Mouse (Mus musculus): ENCODE results near the gene Sar1b.
A peak's percentile ranks its signal among the peaks of the same experiment; 100 is the strongest.
"Not testable (repeated sequence)": the region's sequence is repeated elsewhere in the genome, so short reads cannot be mapped to it uniquely, and the experiment has no call there.

Gene Sar1b

DNA sequence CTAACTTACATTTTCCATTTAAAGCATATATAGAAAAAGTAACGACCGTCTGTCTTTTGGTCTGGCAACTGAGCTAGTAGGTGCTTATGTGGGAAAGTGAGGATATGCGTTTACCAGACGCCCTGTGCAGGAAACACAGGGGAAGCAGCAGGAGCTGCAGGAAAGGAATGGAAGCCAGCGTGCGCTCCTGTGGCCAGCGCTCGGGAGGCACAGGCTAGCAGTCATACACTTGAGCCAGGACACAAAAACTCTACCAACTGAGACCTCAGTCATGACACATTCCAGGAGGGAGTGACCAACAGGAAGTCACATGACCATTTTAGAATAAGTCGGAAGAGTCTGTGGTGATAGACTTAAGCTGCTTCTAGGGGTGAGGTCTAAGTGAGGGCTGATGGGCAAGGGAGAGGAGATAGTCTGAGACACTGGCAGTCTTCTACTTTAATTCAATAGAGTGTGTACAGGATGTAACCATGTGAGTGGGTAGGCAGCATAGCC lies 17.3 kb downstream of the Sar1b start:
- DNase-seq, result no peak

DNA sequence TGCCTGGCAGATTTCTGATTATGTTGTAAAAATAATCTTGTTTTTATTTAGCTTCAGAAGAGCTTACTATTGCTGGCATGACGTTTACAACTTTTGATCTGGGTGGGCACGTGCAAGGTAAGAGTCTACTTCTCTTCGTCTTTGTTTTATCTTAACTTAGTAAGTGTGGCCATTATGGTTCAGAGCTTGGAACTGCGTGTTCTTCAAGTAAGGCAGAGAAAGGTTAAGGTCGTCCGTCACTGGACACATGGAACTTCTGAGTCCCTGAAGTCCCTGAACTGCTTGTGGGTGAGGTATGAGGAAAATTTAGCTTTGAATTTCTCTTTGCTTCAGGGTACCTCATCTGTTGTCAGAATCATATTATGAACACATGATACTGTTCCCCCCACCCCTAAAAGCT lies 19.2 kb downstream of the Sar1b start:
- no peak for DNase-seq

DNA sequence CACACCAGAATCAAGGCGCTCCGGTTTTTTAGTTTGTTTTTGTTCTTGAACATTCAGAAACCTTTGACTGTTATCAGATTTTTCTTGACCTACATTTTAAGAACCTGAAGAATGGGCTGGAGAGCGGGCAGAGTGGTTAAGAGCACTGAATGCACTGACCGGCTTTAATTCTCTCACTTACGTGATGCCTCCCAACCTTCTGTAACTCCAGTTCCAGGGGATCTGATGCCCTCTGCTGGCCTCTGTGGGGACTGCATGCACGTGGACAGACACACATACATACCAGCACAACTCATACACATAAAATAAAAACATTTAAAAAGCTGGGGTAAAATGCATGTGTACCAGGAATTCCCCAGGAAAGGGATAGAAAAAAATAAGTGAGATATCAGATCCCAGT lies 22.4 kb downstream of the Sar1b start:
- no peak for DNase-seq

DNA sequence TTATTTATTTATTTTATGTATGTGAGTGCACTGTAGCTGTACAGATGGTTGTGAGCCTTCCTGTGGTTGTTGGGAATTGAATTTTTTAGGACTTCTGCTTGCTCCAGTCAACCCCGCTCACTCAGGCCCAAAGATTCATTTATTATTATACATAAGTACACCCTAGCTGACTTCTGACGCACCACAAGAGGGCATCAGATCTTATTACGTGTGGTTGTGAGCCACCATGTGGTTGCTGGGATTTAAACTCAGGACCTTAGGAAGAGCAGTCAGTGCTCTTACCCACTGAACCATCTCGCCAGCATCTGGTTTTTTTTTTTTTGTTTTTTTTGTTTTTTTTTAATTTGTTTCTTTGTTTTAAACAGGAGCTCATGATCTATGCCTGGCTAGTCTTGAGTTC lies 26.2 kb downstream of the Sar1b start:
- not testable (repeated sequence) for DNase-seq

DNA sequence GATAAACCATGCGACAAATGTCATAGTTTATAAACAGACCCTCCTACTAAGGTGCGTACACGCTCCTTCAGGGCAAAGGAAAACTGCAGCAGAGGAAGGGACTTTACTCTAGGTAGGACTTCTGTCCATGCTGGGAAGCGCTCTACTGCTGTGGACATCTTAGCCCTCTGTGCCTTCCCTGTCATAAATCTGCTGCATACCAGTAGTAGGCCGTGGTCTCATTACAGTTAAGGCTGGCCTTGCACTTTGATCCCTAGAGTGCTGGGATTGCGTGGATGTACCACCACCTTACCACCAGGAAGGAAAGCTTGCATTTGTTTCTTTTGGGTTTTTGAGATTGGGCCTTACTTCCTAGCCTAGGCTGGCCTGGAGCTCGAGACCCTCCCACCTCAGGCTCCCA lies 27.2 kb downstream of the Sar1b start:
- DNase-seq, result no peak

DNA sequence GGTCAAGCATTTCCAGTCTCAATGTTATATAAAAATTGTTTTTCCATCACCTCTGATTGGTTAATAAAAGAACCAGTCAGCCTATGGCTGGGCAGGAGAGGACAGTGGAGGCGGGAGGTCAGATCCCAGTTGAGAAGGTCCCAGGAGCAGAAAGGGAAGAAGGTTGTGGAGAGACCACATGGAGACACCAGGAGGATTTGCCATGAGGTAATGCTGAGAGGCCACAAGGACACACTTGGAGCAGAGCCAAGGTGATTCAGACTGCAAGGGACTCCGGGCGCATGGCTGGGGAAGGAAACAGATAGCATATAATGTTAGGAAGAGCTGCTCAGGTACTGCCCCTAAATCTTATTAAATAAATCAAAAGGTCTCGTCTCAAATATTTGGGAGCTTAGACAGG lies 32.8 kb downstream of the Sar1b start:
- no peak for DNase-seq

DNA sequence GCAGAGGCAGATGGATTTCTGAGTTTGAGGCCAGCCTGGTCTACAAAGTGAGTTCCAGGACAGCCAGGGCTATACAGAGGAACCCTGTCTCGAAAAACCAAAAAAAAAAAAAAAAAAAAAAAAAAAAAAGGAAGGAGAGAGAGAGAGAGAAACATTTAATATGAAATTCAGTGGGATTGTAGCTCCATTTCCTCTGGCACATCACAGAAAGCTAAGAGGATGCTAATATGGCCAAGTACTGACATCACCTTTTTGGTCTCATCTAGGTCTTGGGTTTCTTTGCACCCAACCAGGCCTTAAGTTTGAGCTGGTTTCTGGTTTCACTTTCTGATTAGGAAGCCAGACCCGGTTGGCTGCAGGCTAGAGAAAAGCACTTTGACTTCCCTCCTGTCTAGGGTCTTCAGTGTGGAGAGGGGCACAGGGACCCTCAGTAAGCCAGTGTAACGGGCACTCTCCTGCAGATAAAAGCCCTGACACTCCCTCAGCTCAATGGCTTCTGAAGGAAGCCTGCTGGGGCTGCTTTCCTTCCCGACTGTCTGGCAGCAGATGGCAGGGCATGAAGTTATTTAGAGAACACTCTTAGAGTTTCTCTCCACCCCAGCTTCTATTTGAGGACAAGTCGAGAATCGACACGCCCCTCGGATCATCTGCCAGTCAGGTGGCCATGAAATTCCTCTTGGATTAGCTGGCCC lies 37.3 kb downstream of the Sar1b start:
- peak; percentile 51 for DNase-seq

DNA sequence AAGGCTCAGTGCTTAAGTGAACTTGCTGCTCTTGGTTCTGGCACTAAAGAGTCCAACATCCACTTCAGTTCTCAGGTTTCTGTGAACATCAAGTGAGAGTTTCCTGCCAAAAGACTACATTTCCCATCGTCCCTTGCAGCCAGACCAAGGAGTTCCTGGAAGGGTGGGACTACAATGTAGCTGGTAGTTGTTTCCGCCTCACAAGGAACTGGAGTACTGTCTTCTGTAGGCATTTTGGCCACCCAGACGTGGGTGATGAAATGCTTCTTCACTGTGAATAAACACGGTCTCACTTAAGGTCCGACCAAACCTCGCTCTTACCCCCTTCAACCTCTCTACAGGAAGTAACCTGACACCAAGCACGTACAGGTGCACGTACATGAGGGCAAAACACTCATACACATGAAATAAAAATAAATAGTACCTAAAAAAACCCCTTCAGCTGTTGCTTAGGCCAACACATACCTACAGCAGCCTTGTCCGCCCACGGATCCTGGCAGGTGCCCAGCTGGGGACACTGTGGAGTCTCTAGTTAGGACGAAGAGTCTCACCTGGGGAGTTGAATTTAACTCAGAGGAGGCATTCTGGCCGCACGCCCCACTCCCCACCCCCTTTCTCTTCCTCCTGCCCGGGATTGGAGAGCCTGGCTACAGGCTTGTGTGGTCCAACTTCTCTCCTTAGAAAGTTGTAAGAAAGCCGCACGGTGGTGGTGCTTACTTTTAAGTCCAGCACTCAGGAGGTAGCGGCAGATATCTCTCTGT lies 41.9 kb downstream of the Sar1b start:
- peak; percentile 64 for DNase-seq

DNA sequence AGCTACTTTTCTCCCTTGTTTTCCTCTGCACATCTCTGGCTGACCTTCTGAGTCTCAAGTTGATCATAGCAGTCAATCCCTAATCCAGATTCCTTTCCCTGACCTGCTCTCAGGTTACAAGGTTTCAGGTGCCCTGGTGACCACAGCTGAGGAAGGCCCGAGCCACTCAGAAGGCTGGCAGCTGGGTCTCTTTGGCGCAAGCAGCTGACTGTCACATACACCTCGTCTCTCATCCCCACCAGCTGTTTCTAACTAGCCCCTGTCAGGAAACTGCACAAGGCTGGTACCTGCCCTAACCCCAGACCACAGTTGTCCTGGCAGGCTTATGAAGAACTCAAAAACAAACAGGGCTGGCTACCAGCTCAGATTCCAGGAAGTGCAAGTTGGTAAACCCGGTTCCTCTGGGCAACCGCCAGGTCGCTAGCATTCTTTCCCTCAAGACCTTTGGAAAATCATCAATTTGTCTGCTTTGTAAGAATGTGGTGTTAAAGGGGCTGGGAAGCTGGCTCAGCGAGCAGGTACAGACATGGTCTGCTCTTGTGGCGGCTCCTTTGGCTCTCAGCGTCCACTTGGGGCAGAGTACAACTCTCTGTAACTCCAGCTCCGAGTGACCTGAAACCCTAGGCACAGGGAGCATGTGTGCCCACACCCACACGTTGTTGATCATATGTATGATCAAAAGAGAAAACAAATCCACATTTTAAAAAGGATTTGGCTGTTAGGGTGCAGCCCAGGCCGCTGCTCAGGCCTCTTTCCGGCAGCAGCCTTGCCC lies 43.8 kb downstream of the Sar1b start:
- no peak for DNase-seq

DNA sequence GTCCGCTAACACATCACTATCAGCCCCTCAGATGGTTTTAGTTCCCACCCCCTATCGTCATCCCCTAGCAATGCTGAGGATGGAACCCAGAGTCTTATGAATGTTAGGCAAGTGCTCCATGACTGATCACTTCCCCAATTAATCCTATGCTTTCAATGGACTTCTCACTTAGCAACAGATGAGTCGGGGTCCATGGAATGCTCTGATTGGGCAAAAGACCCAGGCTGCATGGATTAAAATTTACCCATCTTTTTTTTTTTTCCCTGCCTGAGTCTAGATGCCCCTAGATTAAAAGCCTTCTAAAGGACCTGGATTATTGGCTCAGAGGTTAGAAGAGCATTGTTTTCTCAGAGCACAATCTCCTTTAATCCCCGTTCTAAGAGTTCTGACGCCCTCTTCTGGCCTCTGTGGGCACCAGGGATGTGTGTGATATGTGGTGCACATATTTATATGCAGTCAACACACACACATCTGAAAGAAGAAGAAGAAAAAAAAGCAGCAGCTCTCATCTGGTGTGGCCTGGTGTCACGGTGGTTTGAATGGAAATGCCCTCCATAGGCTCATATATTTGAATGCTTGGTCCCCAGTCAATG lies 46.2 kb downstream of the Sar1b start:
- no peak for DNase-seq

DNA sequence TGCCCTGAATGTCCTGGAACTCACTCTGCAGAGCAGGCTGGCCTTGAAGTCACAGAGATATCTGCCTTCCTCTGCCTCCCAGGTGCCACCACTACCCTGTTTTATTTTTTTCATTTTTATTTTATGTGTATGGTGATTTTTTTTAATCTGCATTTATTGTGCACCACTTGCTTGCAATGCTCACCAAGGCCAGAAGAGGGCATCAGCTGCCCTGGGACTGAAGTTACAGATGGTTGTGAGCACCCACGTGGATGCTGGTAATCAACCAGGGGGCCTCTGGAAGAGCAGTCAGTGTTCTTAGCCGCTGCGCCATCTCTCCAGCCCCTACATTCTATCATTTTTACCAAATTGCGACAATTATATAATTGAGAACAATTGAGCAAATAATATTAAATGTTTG lies 47.7 kb downstream of the Sar1b start:
- DNase-seq, result no peak

DNA sequence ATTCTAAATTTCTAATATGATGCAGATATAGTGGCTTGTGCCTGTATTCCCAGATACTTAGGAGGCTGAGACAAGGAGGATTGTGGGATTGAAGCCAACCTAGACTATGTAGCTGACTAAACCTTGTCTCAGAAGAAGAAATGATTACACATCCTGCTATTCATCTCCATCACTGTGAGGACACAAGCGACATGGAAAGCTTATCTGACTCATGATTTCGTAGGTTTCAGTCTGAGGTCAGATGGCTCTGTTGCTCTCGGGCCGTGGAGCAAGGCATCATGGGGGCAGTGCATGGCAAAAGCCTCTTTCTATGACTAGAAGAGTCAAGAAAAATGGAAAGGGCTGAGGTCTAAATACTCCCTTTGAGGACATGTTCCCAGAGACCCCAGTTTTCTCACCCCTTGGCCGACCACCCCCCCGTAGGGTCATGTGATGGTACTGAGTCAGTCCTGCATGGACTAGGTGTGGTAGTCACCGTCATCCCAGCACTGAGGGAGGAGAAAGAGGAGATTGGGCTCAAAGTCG lies 48.6 kb downstream of the Sar1b start:
- DNase-seq, result no peak

DNA sequence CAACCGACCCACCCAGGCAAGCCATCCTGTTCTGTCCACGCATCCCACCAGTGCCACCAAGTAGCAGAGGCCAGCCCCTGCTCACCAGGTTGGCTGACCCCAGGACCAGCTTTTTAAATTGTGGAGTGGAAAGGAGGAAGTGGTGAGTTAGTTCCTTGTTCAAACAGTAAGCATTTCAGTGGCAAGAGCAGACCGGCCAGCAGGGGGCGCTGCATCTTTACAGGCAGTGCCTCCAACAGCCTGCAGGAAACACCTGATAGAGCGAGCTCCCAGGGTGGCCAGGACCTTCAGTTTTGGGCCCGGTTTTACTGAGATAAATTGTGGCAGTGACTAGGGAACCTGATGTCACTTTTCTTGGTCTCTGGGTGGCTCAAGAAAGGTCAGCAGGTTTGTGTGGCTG lies 54.3 kb downstream of the Sar1b start:
- DNase-seq, result peak; percentile 74

DNA sequence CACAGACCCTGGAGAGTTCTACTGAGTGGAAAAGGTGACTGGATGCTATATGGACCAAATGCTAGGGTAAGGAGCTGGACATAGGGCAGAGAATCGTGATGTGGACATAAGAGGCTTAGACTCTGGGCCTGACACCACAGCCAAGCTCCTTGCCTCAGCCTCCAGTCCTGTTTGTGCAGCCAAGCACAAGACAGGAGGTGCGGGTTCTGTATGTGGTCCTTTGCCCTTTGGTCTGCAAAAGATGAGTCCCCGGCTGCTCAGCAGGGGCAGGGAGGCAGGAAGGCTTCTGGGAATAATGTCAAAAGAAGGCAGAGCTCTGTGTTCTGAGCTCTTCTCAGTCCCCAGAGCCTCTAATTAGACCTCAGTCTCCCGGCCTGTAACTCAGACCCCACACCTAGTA lies 55.4 kb downstream of the Sar1b start:
- no peak for DNase-seq

DNA sequence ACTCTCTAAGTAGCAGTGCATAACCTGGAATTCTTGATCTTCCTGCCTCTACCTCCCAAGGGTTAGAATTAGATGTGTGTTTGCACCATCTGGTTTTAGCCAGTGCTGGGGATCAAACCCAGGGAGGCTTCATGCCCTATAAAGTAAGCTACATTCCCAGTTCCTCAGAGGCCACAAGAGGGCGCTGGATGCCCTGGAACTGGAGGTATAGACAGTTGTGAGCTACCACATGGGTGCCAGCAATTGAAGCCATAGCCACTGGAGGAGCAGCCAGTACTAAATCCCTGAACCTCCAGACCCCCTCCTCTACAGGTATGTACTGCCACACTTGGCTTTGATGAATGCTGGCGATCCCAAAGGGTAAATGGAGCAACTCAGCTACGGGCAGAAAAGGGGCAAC lies 56.5 kb downstream of the Sar1b start:
- no peak for DNase-seq

DNA sequence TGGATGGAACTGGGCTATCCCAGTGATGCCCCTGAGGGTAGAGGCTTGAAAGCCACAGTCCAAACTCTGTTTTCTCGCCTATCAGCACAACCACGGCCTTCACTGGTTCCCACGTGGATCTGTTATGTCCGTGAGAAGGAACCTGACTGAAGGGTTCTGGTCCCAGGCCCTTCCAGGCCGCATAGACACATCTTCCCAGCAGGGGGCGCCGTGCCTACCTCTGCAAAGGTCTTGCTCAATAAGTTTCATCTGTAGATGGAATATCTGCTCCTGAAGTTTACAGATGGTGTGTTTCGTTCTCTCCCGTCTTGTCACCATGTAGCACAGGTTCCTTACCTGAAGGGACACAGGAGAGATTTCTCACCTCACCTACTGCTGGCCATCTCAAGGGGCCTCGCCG lies 57.4 kb downstream of the Sar1b start:
- peak; percentile 63 for DNase-seq

DNA sequence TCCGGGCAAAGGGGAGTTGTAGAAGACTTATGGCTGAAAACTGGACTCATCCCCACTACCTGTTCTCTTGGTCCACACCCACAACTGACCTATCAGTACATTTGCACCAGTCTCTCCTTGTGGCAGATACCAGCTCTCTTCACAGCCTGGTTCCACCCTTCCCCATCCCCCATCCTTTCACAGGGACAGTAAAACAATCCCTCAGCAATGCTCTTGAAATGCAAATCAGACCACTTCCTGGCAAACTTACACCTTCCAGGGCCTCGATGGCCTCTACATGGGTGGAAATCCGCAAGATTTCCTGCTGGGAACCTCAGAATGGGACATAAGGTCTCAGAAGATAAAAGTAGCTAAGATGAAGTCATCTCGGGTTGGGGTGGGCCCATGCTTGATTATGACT lies 59.2 kb downstream of the Sar1b start:
- no peak for DNase-seq

DNA sequence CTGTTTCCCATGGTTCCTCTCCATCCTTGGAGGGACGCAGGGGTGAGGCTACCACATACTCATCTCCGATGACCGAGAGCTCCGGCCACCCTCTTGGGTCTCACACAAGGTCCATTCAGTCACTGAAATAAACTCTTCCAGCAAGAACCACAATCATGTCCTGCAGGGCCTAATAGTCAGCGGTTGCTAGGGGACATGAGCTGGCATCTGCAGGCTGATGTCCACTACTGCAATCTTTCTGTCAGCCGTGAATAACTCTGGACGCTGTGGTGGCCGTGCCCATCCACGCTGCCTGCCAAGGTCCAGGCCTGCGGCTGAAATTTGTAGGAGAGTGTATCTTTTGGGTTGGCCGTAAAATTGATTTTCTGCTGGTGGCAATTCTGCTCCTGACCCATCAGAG lies 59.8 kb downstream of the Sar1b start:
- DNase-seq, result no peak

DNA sequence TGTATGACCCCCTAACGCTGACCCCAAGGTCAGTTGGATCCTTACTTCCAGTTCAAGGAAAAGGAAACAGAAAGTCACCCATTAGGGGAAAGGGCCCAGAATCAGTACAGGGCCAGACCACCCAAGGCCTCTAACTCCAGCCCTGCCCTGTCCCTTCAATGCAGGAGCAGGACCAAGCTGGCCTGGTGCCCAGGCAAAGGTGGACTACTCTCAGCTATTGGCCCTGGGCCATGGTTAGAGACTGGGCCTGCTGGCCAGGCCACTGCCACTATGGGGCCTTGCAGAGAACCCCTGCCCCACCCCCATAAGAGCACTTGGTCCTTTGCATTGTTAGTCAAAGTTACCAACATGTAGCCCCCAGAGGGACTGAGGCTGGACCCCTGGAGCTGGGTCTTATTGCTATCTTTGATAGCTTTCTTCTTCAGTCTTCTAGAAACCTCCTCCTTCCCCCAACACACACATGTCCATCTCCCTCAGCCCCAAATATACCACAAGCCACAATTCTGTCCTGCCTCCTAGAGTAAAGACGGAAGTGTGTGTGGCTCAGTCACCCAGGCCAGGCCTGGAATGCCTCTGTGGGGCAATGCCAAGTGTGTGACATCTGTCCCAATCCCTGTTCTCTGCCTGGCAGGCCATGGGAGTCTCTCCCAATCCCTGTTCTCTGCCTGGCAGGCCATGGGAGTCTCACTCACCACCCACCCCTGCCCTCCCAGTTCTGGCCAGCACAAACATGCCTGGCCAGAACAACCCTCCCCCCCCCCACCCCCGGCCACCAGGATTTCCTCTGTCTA lies 60.7 kb downstream of the Sar1b start:
- no peak for DNase-seq

DNA sequence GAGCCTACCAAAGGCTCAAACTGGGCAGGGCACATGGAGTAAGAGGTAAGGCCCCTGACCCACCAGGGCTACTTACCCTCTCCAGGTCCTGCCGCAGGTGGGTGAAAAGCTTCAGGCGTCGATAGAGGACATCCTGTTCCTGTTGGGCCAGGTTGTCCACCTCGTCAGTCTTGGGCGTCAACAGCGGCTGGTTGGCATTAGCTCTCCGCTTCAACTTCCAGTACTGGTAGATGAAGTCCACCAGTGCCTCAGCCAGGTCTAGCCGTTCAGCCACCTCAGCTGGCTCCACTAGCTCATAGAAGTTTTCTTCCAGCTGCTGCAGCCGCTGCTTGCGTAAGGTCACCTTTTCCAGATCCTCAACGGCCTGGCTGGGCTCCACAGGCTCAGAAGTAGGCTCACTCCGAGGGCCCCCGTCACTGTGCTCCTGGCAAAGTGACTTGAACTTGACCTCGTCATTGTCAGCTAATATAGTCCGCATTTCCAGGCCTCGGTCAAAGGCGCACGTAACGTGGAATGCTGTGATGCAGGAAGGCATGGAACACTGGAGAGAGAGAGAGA lies 61.5 kb downstream of the Sar1b start:
- no peak for DNase-seq

DNA sequence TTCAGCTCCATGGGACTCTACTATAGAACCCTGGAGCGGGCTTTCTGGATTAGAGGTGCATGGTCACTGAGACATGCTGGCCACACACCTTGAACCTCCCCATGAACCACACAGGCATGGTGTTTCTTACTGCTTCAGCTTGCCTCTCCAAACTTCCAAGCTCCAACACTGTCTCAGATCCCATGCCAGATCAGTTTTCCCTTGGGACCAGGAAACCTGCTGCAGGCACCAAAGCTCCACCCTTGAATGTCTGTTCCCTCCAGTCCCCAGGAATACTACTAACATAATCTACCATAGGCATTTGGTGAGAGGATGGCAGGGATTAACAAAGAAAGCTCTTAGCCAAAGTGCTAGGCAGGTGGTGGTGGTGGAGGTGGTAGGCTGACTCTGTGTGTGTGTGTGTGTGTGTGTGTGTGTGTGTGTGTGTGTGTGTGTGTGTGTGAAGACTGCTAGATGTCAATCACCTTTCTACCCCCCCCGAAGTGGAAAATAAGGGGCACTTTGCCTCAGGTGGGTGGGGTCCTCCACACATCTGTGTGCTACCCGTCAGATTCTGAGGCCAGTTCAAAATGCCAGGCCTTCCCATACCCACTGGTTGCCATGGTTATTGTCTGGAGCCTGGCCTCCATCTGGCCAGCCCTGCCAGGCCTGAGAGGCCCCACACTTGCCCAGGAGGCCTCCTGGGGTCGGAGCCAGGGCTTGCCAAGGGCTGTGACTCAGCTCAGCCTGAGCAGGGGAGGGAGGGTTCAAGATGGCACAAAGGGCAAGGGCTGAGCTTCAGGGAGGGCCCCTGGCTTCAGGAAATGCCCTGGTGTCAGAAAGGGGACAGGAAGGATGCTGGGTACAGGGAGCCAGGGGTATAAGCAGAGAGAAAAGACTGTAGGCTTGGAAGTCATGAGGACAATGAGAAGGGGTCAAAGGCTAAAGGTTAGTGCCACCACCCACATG lies 68.7 kb downstream of the Sar1b start:
- no peak for DNase-seq
